Mouse (Mus musculus) ZHBTc4 (cell line): ENCODE measurements around the gene Sec16a.

Source experiments
- DNase-seq: peaks from one replicate; pipeline ENCODE4 v3.0.0-alpha.2; 2011; ENCODE audit warnings: low read depth, low spot score

Gene Sec16a

DNA sequence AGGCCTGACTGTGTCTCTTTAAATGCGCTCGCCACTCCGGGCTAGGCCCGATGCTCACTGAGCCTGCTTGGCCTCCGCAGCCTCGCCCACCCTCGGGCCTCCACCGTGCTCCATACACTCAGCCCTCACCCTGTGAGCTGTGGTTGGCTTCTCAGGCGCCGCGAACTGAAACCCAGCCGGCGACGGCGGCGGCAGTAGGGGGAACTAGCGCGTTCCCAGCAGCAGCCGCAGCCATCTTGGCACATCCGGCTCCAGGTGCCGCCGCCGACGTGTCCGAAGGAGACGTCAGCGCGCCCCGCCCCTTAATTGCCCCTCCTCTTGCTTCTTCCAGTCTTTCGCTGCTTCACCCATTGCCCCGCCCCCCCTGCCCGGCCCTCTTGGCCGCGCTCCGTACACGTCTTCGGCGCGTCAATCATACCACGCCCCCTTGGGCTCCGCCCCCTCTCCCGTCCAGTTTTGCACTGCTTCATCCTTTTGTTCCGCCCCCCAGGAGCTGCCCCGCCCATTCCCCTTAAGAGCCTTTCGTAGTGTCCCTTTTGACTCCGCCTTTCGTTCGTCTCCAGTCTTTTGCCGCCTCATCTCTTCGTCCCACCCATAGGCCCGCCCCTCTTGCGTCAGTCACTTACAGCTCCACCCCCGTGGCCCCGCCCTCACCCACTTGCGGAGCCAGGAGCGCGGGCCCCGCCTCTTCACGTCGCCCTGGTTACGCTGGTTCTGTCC is at the start of gene Sec16a:
Gene Sec16a (minus strand): TSS at position 271 of the 720 bp plus-strand sequence.
- DNase-seq, result peak; percentile 100

DNA sequence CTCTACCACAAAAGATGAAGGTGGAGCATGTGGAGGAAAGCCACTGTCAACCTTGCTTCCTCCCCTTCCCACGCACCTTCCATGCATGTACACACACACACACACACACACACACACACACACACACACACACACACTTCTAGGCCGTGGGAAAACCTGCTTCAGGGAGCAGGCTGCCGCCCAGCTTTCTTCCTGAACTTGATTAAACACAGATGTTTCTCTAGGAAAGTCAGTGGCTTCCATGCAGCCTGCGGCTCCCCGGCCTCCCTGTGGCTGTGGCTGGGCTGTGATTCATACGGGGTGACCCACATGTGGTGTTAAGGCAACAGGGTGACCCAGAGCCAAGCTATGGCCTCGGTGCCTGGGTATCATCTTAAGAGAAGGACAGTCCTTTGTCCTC is 49.4 kb upstream of the Sec16a start:
- DNase-seq, result no peak

DNA sequence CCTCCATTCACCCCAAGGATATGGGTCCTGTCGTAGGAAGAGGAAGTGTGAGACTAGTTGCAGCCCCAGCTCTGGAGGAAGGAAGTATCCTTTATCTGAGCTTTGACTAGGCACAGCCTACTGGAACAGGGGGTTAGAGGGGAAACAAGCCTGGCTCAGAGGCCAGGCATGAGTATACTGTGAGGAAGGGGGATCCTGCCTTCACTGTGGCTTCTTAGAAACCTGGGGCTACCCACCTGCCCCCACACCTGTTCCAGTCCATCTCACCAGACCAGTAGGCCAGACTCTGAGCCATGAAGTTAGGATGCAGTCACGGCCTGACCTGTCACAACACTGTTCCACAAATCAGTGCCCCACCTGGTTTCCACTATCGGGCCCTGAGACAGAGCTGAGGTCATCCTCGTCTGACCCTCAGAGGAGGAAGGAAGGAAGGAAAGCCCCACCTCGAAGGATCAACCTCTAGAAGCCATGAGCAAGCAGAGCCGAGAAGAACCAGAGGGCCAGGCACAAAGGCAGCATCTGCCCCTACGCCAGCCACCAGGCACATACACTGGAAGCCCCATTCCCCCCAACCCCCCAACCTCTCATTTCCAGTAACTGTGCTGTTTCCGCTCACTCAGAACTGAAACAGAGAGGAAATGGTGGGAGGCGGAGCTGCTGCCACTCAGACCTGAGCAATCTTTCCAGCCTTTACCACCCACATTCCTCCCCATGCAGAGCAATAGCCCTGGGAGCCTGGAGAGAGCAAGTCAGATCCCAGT is 48.2 kb upstream of the Sec16a start:
- DNase-seq, result peak; percentile 66

DNA sequence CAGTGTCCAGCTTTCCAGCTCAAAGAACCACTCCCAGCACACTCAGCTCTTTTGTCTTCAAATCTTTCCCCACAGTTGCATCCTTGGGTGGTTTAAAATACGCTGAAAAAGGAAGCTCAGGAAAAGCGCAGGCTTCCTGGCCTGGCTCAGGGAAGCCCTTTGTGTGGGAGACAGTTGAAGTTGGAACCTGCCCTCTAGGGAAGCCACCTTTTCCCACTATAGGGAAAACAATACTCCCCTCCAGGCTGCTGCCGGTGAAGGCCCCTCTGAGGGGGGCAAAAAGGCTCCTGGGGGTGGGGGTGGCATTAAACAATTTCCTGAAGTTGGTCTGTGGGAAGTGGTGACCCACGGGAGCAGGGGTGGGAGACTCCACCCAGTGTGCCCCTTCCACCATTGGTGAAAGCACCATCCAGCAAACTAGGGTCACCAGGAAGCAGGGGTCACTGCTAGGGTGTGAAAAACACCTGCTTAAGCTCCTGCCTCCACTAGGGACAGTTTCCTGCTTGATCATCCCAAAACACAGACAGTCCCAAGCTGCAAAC is 45.8 kb upstream of the Sec16a start:
- peak; percentile 34 for DNase-seq

DNA sequence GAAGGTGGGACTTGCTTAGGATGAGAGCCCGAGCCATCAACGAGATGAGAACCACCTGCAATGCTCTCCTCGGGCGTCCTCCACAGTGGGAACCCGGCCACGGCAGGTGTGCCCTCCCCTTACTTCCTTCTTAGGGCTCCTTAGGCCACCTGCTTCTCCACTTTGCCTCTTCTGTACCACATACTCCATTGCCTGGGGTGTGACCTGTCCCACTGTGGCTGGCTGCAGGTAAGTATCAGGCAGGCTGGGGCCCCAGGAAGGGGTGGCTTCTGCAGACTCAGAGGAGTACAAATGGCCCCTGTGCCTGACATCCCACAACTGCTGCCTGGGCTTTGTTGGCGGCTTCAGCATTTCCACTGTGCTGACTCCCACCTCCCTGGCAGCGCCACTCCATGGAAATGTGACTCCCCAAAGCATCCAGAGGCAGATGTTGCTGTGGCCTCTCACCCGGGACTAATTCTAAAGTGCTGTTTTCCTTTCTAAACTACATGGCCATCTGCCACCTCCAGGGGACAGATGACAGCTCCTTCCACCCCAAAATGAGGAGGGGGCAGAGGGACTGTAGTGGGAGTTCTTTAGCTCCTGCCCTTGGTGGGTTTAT is 43.6 kb upstream of the Sec16a start:
- no peak for DNase-seq

DNA sequence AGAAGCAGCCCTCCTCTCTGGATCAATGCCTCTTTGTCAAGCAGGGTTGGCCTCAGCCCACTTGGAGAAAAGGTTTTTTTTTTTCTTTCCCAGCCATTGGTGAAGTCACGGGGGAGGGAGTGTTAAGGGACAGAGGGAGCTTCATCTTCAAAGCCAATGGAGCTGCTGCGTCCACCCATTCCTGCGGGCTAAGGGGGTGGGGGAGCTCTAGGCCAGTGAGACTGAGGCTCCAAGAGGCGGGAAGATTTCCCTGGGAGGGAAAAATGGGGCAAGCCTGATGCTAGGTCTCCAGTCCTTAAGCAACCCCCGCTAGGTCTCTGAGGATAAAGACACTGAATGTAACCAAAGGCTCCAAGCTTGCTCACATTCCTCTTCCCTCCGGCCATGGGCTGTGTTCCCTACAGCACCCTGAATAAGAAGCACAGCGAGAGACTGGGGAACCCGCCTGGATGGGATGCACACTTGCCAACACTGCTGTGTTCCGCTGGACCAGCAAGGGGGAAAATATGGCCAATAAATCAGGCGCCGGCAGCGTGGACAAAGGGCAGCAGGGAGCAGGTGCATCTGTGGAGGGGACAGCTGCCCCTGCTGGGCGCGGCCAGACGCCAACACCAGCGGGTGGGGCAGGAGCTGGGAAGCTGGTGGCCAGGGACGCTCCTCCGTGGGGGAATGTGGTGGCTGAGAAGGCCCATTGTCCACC is 42.5 kb upstream of the Sec16a start:
- peak; percentile 21 for DNase-seq

DNA sequence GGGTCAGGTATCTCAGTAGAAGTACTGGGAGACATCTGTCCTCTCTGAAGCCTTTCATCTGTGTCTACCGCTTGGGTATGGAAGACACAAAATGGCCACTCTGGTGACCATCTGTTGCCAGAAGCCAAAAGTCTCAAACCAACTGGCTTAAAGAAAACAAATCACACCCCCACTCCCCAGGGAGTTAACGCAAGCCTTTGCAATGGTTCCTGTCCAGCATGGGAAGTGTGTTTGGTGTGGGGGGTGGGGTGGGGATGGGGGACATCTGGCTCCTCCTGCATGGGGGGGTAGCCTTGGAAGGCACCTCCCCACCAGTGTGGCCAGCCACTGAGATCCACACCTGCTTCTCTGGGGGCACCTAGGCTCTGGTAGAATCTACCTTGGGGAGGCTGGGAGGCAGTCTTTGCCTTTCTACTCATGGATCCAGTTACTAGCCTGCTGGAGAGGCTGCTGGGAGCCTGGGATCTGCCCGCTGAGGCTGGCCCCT is 41.9 kb upstream of the Sec16a start:
- DNase-seq, result no peak

DNA sequence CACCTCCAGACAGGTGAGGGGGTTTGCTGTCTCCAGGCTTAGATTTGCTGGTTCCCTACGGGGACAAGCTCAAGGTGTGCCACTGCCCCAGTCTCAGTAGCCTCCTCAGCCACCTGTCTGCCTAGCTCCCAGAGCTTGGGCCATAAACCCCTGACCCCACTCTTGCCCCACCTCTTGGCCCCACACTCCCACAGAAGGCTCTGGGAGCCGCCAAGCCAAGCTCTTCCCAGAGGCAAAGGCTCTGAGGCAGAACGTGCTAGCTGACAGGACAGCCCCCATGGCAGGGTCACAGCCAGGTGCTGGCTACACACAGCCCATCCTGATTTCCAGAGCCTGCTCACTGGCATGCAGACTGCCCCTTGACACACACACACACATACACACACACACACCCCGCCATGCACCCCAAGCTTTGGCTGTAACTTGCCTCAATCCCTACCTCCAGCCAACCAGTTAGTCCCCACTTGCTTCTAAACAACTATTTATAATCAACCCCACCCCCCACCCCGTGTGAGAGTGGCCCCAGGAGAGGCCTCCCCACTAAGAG is 41.3 kb upstream of the Sec16a start:
- DNase-seq, result no peak

DNA sequence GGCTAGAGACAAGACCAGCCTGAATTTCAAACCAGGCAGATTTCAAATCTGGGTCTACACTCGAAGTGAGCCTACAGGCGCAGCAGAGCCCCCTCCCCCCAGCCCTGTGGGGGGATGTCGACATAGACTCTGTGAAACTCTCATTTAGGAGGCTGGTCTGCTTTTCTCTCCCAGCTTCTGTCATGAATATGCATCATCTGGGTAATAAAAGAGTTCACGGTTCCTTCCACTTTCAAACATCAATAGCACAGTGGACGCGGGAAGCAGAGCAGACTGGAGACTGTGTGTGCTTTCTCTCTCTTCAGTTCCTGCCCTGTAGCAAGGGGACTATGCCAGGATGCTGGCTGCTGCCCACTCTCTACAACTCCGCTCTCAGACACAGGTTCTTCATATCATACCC is 40.7 kb upstream of the Sec16a start:
- peak; percentile 23 for DNase-seq

DNA sequence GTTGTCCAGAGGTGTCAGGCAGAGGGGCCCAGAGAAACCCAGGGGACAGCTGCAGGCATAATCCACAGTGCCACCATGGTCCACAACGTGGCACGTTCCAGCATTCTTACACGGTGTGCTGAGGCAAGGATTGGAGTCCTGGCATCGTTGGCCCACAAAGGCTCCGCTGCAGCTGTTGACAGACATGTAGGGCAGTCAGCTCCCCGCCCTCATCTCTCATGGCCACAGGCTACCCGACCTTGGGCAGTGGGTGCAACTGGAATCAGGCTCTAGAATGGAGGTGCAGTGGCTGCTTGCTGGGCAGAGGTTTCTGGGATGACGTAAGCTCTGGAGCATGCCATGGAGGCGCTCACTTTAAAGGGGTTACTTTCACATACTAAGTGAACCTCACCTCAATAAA is 40.3 kb upstream of the Sec16a start:
- no peak for DNase-seq

DNA sequence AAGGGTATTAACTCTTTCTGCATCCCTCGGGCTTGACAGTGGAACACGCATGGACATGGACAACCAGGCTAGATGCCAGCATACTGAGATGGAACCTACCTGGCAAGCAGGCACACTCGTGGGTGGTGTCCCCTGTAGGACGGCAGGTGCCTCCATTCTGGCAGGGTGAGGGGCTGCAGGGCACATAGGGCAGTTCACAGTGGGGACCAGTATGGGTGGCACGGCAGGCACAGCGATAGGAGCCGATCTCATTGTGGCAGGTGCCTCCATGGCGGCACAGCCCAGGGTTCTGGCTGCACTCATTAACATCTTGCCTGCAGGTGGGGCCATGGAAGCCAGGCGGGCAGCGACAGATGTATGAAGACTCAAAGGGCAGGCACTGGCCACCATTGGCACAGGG is 39.2 kb upstream of the Sec16a start:
- DNase-seq, result no peak

DNA sequence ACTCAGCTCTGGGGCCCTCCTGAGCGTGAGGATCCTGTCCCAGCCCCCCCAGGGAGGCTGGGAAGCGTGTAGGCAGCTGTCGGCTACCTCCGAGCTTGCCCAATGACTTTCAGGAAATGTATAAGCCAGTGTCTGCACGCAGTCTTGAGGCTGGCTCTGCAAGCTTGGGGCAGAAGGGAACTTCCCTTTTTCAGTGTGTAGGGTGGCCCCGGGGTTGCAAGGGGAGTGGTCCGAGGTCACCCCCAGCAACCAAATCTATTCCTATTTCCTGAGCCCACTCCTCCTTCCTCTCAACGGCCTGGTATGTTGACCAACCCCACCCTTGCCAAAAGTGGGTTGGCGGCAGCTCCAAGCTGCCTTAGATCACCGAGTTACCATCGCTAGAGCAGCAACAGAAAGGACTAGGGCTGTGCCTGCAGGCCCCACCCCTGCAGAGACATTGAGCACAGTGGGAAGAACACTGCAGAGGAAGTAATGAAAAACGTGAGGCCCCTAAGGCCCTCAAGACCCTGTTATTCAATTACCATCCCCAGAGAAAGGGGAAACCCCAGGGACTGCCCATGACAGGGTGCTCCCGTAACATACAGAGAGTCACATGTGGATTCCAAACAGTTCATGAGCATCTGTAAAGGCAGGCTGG is 38.3 kb upstream of the Sec16a start:
- peak; percentile 40 for DNase-seq

DNA sequence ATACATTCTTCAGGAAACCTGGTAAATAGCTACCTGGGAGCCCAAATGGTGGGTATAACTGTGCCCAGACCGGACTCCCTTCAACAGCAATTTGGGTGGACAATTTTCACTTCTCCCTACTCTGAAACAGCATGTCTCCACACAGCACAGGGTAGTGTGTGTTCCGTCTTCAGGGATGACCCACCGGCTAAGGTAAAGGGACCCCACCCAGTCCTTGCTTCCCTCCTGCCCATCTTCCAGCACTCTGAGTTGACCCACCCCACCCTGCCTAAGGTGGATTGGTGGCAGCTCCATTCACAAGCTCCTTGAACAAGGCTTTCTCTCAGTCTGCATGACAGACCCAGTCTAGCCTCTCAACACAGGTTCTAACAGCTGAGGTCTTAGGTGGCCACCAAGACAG is 37.8 kb upstream of the Sec16a start:
- DNase-seq, result no peak

DNA sequence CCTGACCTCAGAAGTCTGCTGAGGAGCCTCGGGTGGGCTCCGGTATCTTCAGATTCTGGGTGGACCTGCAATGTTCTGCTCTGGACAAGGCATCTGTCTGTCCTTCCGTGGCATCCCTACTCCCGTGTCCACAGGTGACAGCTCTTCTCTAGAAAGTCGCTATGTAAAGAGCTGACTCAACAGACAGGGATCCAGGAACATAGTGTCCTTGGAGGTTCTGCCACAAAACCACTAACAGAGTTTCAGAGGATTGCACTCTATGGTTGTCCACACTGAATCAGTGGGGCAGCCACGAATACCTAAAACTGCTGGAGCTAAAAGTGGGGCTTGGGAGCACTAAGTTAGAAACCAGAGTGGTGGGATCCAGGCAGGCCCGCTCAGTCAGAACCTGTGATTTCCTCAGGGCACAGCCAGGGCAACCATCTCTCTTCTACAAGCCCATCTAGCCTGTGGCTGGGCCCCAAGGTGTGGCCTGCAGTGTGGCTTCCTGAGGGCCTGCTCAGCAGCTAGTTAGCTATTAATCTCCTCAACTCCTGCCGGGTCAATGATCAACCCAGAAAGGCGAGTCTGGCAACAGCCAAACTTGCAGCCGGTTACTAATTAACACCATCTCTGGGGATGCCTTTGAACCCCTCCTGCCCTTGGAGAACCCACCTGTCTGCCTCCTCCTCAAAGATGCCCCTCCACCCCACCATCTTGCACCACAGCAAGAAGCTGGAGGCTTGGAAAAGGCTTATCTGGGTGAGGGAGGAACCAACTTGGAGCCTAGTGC is 36.9 kb upstream of the Sec16a start:
- DNase-seq, result no peak

DNA sequence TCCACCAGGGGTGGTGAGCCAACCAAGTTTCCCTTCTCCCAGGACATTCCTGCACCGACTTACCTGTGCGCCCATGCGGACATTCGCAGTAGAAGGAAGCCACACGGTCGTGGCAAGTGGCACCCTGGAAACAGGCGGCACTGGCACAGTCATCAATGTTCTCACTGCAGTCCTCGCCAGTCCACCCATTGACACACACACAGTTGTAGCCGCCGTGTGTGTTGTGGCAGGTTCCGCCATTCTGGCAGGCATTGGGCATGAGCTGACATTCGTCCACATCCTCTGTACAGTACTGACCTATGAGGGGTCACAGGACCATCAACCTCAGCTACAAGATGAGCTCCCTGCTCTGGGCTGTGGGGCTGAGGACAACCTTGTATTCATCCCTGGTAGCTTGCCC is 35.9 kb upstream of the Sec16a start:
- no peak for DNase-seq

DNA sequence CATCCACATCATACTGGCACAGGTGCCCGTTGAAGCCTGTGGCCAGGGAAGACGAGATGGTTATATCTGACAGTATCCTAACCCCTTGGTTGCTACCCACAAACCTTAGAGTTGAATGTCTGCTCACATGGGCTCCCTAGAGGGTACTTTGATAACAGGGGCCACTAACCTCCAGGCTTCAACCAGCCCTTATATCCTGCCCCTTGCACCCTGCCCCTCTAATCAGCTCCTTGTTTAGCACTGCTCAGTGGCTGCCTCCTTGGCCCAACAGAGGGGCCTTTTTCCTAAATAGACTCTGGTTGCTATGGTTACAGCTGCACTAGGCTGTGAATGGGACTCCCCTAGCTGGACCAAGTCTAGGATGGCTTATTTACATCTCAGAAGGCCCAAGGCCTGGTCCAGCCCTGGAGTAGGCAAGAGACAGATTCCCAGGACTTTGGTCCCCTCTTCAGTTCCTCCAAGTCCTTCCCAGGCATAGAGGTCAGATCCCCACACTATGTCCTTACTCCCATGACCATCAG is 33.7 kb upstream of the Sec16a start:
- DNase-seq, result no peak

DNA sequence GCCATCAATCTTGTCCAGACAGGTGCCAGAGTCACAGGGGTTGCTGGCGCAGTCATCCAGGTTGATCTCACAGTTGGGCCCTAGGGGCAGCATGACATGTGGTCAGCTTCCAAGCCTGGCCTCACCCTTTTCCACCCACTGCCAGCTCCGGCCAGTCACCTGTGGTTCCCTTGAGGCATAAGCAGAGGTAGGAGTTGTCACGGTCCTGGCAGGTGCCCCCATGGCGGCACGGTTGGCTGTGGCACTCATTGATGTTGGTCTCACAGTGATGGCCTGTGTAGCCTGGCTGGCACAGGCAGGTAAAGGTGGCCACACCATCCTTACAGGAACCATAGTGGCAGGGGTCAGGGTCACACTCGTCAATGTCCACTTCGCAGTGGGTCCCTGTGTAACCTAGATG is 32.9 kb upstream of the Sec16a start:
- no peak for DNase-seq

DNA sequence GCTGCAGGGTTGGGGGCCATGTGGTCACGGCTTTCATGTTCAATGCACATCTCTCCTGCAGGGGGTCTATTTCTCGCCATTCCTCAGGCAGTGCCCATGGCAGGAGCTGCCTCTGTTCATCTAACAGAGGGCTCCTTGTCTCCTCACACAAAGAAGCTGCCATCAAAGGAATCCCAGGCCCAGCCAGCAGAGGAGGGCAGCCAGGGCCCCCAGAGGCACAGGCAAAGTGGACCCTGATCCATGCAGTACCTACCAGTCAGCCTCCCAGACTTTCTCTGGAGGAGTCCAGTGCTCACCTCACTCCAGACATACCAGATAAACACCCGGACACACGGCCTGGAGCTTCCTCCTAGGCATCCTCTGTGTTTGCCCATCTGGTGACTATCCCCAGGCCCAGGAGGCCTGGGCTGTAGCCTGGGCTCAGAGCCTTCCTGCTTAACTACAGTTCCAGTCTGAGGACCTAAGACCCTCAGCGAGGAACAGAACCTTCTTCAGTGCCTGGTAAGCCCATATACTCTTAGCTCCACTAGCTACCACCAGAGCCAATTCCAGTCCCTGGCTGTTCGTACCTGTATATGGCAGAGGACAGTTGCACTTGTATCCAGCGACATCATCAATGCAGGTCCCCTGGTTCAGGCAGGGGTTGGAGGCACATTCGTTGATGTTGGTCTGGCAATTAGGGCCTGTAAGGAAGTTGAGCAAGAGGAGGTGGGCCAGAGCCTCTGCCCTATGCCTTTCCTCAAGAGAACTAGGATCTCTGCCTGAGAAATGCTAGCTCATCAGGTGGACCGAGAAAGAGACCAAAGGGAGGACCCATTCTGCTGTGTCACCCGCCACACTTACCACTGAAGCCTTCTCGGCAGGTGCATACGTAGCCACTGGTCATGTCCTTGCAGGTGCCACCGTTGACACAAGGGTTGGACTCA is 30.8 kb upstream of the Sec16a start:
- no peak for DNase-seq
